Mouse (Mus musculus) midbrain, embryonic 13.5 days (tissue): ENCODE data around the gene Abca4. TPM values are rescaled to one million over a fixed set of nuclear protein-coding genes. Genes with fewer than 3 reads are reported as not detected.

Experiments
- ATAC-seq: fragments of 200-750 bp; cut with Nextera tagmentation; 2 replicates; pipeline ENCODE4 v1.8.0; 2017; ENCODE audit warnings: mild to moderate bottlenecking, moderate TSS enrichment, moderate library complexity
- H3K27ac ChIP-seq: fragments of 300-500 bp; sonication (generic); 2 replicates; pipeline ENCODE4 v1.5.1; 2015; ENCODE audit warnings: inconsistent platforms, mild to moderate bottlenecking, moderate library complexity
- H3K27me3 ChIP-seq: fragments of 300-500 bp; sonication (generic); 2 replicates; pipeline ENCODE4 v1.6.1; 2015; ENCODE audit warnings: mild to moderate bottlenecking, inconsistent platforms
- H3K36me3 ChIP-seq: fragments of 300-500 bp; sonication (generic); 2 replicates; pipeline ENCODE4 v1.6.1; 2015; ENCODE audit warnings: mild to moderate bottlenecking, inconsistent platforms
- H3K4me1 ChIP-seq: fragments of 300-500 bp; sonication (generic); replicated peaks from 2 replicates; pipeline ENCODE4 v1.6.1; 2015; ENCODE audit warnings: inconsistent platforms
- H3K4me2 ChIP-seq: fragments of 300-500 bp; sonication (generic); replicated peaks from 2 replicates; pipeline ENCODE4 v1.6.1; 2015; ENCODE audit warnings: moderate library complexity, mild to moderate bottlenecking, inconsistent platforms
- H3K4me3 ChIP-seq: fragments of 300-500 bp; sonication (generic); replicated peaks from 2 replicates; pipeline ENCODE4 v1.5.1; 2015; ENCODE audit warnings: mild to moderate bottlenecking, inconsistent platforms
- H3K9ac ChIP-seq: fragments of 300-500 bp; sonication (generic); replicated peaks from 2 replicates; pipeline ENCODE4 v1.6.1; 2015; ENCODE audit warnings: mild to moderate bottlenecking, inconsistent platforms
- H3K9me3 ChIP-seq: fragments of 300-500 bp; sonication (generic); 2 replicates; pipeline ENCODE4 v1.6.1; 2016; ENCODE audit warnings: mild to moderate bottlenecking, inconsistent platforms
- WGBS: fragments of 180-500 bp; shearing (Covaris S2); methylation state at CpG from one replicate; pipeline ENCODE4 v1.1.7; 2015; 5-methylcytosine and 5-hydroxymethylcytosine counted together
- polyA plus RNA-seq: library from polyadenylated mRNA; unstranded; fragments of >200 nt; fragmentation: Nextera tagmentation; extraction: Ambion mirVana; gene quantifications from 2 replicates; pipeline ENCODE4 v1.2.1, GENCODE M21; 2015

Gene Abca4
- polyA plus RNA-seq, 1 experiment from 2014 or later, result 1.3 TPM

DNA sequence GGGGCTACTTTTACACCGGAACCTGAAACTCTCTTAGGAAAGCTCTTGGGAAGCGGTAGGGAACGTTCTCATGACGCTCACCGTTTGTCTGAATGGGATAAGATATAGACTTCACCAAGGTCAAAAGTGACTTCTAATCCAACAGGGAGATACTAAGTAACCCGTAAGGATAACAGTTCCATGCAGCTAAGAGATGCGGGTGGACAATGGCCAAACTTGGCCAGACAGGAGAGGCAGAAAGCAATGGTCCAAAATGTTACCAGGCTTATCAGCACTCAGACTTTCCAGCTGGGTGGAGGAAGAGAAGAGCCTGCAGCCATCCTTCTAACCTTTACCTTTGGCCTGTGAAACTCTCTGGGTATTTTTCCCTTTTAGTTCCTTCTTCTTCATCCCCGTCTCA lies 16.5 kb upstream of the Abca4 start:
- Histone ChIP-seq H3K9ac (no peak overlapping the region), H3K4me1 (no peaks in the 10 kb centered on the region), H3K36me3 (no peaks in the 10 kb centered on the region), H3K4me3 (no peak overlapping the region), H3K27me3 (no peaks in the 10 kb centered on the region), H3K4me2 (no peak overlapping the region), H3K9me3 (no peaks in the 10 kb centered on the region), H3K27ac (no peak overlapping the region)
- no peak for ATAC-seq
- WGBS, result 94% methylated on average over 8 of the region's 8 CpGs

DNA sequence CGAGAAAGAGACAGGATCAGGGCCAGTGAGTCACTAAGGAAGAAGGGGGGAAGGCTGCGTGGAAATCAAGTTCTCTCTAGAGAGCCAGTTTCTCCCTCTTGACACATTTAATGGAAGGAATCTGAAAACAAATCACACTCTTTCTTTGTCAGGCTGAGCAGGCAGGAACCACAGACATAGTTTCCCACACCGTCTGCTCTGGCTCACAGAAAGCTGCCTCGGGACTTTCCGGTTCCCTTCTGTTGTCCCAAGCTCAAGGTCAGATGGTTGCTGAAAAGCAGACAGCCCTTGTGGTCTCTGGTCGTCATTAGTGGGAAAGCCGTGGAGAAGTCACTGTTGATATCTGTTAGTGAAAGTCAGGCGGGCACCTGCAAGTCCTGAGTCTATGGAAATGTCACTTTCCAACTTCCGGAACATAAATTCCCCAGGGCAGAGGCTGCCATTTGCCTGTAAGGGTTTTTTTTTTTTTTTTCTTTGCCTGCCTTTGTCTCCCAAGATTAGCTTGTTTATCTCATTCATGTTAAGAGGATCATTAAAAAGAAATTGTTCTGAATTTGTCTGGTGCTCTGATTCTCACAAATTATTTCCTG lies 10.9 kb upstream of the Abca4 start:
- peaks cover 16% of the 10 kb centered on the region for H3K27me3 ChIP-seq
- H3K27ac ChIP-seq, result no peak overlapping the region
- no peak overlapping the region for H3K9ac ChIP-seq
- H3K4me2 ChIP-seq, result no peak overlapping the region
- WGBS, result 67% methylated on average over 9 of the region's 9 CpGs
- no peaks in the 10 kb centered on the region for H3K9me3 ChIP-seq
- no peaks in the 10 kb centered on the region for H3K36me3 ChIP-seq
- H3K4me3 ChIP-seq, result no peak overlapping the region
- ATAC-seq, result no peak
- H3K4me1 ChIP-seq, result no peaks in the 10 kb centered on the region

DNA sequence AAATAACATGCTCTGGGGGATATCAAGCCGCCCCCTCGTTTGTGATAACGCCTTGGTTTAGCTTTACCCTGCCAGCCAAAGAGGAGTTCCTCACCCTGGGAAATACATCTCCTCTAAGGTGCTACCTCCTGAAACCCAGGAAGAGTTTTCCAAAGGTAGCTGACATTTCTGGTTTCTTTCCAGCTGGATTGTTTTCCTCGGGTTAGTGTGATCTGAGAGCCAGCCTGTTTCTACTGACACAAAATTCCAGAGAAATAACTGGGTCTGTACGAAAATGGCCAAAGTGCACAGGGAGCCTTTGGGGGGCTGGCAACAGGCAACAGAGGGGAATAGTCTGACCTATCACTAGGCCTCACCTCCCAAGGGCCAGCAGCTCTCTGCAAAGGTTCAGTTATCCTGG lies 10.0 kb upstream of the Abca4 start:
- Histone ChIP-seq H3K4me2 (no peak overlapping the region), H3K4me1 (no peaks in the 10 kb centered on the region), H3K9me3 (no peaks in the 10 kb centered on the region), H3K27me3 (peaks cover 21% of the 10 kb centered on the region), H3K36me3 (no peaks in the 10 kb centered on the region), H3K9ac (no peak overlapping the region), H3K27ac (no peak overlapping the region), H3K4me3 (no peak overlapping the region)
- WGBS, result 89% methylated on average over 5 of the region's 5 CpGs
- ATAC-seq, result no peak

DNA sequence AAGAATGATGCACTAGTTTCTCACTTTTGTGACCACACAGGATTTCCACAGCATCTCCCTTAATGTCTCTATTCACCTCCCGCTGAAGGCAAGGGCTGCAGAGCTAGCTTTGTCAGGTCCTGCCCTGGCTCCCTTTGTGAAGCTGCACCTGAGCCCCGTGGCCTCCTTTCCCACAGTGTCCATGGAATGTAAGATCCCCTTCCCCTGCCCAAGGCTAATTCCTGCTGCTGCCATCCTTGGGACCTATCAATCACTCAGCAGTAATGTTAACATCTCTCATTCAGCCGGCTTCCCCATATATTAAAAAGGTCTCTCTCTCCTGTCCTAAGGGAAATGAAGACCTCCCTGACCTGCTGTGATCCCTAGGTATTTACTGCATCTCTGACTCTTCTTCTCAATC lies 9.2 kb upstream of the Abca4 start:
- H3K4me1 ChIP-seq, result no peaks in the 10 kb centered on the region
- no peak overlapping the region for H3K4me2 ChIP-seq
- H3K9me3 ChIP-seq, result no peaks in the 10 kb centered on the region
- no peak for ATAC-seq
- 48% methylated on average over 3 of the region's 3 CpGs for WGBS
- no peak overlapping the region for H3K4me3 ChIP-seq
- no peak overlapping the region for H3K27ac ChIP-seq
- H3K9ac ChIP-seq, result no peak overlapping the region
- H3K27me3 ChIP-seq, result peaks cover 28% of the 10 kb centered on the region
- H3K36me3 ChIP-seq, result no peaks in the 10 kb centered on the region

DNA sequence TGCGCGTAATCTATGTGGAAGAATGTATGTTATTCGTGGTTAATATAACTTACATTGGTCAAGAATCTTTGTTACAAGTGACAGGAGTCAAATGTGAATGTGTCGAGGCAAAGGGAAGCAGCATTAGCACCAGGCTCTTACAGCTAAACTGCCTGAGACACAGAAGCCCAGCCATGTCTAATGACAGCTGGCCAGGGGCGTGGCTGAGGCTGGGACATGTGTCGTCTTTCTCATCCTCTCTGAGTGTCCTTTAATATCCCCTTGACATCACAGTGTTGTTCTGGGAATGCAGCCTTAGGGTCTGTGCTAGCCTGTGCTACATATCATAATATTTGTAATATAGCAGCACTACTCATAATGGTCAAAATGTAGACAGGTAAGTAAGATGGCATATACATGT lies 3.7 kb upstream of the Abca4 start:
- H3K27ac ChIP-seq, result no peak overlapping the region
- 75% methylated on average over 6 of the region's 6 CpGs for WGBS
- H3K4me1 ChIP-seq, result peaks cover 24% of the 10 kb centered on the region
- no peak for ATAC-seq
- H3K4me2 ChIP-seq, result no peak overlapping the region
- no peak overlapping the region for H3K4me3 ChIP-seq
- H3K27me3 ChIP-seq, result peaks cover 72% of the 10 kb centered on the region
- no peaks in the 10 kb centered on the region for H3K36me3 ChIP-seq
- no peak overlapping the region for H3K9ac ChIP-seq
- H3K9me3 ChIP-seq, result no peaks in the 10 kb centered on the region

DNA sequence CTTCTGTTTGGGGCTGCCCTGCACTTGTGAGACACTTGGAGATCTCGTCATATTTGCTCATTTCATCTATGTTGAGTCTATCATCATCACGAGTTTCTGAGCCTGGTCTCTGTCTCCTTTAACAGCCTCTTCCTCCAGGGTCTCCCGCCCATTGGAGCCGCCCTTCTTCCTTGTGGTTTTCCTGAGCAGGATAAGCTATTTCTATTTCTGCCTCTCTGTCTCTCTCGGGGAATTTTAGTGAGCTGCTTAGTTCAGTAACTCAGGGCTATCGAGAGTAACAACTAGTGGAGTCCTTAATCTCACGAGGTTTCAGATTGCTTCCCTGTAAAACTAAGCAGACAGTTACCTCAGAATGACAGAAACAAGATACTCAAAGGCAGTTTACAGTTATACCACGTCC lies 1.1 kb upstream of the Abca4 start:
- Histone ChIP-seq H3K27ac (no peak overlapping the region), H3K4me1 (peaks cover 49% of the 10 kb centered on the region), H3K4me2 (peak overlapping the region; percentile 53; the same call in 1 of the 2 replicates), H3K36me3 (no peaks in the 10 kb centered on the region), H3K9ac (no peak overlapping the region), H3K4me3 (no peak overlapping the region), H3K9me3 (no peaks in the 10 kb centered on the region), H3K27me3 (peaks cover 87% of the 10 kb centered on the region)
- 18% methylated on average over 8 of the region's 8 CpGs for WGBS
- no peak for ATAC-seq

DNA sequence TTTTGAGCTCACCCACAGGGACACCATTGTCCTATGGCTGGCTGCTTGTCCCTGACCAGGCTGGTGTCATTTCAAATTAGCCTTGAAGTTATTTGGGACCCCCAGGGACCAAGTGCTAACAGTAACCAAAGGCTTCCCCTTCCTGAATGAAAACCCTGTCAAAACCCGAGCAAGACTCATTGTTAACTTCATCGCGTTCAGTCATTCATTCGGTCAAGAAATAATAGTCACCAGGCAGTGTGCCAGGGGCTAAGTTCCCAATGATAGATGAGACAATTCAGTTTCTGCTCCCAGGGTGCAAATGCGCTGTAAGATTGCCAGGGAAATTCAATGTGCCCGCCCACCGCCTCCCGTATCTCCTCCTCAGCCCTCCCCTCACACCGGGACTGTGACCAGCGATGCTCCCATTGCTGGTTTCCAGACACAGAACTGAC lies 2.0 kb downstream of the Abca4 start:
- peak overlapping the region; percentile 33 for H3K4me2 ChIP-seq
- H3K27me3 ChIP-seq, result peaks cover 93% of the 10 kb centered on the region
- H3K9ac ChIP-seq, result no peak overlapping the region
- peaks cover 58% of the 10 kb centered on the region for H3K4me1 ChIP-seq
- WGBS, result 2% methylated on average over 10 of the region's 10 CpGs
- H3K36me3 ChIP-seq, result no peaks in the 10 kb centered on the region
- no peaks in the 10 kb centered on the region for H3K9me3 ChIP-seq
- H3K4me3 ChIP-seq, result no peak overlapping the region
- ATAC-seq, result peak; percentile 73
- no peak overlapping the region for H3K27ac ChIP-seq

DNA sequence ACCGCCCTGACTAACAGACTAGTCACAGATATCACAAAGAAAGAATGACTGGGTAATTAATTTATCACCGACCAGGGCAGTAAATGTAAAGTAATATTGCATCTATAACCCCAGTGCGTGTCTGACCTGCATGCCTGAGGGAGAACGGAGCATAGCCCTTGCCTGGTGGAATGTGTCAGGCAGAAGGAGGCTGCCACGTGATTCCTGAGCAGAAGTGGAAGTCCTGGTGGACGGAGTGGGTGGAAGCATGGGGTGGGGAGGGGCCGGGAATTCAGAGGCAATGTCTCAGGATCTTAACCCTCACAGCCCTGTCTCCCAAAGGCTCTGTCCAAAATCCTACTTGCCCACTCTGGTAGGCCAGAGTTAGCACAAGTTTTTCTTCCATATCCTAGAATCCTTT lies 3.2 kb downstream of the Abca4 start:
- H3K4me3 ChIP-seq, result no peak overlapping the region
- no peak overlapping the region for H3K4me2 ChIP-seq
- no peaks in the 10 kb centered on the region for H3K9me3 ChIP-seq
- H3K27ac ChIP-seq, result no peak overlapping the region
- WGBS, result 52% methylated on average over 7 of the region's 7 CpGs
- H3K4me1 ChIP-seq, result peaks cover 58% of the 10 kb centered on the region
- H3K36me3 ChIP-seq, result no peaks in the 10 kb centered on the region
- no peak overlapping the region for H3K9ac ChIP-seq
- H3K27me3 ChIP-seq, result peaks cover 92% of the 10 kb centered on the region
- no peak for ATAC-seq

DNA sequence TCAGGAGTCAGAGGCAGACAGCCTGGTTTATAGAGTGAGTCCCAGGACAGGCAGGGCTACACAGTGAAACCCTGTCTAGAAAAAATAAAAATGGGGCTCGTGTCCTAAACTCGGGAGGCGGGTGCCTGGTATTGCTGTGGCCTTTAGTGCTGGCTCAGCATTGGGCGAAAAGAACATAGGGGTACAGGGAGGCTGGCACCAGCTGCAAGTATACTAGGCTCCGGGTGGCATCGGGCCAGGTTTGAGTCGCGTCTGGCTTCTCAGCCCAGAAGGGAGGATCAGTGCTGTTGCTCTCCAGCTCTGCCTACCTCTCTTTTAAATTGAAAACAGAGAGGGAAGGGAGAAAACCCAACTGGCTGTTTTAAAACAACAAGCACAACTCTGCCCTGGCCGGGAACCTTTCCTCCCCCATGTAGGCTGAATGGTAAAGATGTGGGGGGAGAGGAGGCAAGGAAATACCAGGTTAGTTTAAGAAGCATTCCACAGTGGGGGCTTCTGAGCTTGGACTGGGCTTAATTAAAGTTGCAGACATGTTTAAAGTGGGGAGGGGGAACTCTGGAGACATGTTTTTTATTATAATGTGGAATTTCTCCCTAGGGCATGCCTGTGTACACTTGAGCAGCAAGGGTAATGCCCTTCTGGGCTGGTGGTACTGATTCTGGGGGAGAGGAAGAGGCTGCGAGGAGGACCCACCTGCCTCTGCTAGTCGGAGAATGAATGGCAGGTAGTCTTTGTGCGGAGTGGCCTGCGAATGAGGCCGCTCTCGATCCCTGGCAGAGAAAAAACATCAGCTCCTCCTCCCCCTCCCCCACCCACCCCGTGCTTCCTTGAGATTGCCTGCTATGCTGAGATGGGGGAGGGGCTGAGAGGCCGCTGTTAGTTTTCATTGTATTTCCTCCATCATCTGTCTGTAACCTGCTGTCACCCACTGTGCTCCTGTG lies 3.9 kb downstream of the Abca4 start:
- H3K27ac ChIP-seq, result no peak overlapping the region
- no peaks in the 10 kb centered on the region for H3K9me3 ChIP-seq
- peaks cover 90% of the 10 kb centered on the region for H3K27me3 ChIP-seq
- WGBS, result 19% methylated on average over 17 of the region's 17 CpGs
- no peak overlapping the region for H3K4me3 ChIP-seq
- H3K4me2 ChIP-seq, result 0 out of 2 replicates have a peak overlapping the region, but pooled peaks have one; percentile 19
- ATAC-seq, result peak; percentile 32; the same call in 1 of the 2 replicates
- H3K36me3 ChIP-seq, result no peaks in the 10 kb centered on the region
- peaks cover 53% of the 10 kb centered on the region for H3K4me1 ChIP-seq
- no peak overlapping the region for H3K9ac ChIP-seq

DNA sequence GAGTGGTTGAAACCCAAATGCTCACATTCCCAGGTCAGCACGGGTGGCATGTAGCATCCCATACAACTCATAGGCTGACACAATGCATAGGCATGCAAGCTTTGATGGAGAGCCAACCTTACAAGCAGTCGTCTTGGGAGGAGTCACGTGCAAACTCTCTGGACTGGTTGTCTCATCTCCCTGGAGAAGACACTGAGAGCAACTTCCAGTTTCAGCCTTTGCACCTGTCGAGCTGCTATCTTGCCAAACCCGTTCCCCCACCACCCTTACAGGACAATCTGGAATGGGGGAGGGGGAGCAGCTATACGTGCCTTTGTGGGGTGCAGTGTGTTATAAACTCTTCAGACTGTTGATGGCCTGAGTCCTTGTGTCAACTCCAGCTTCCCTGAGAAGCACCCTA lies 4.9 kb downstream of the Abca4 start:
- Histone ChIP-seq H3K4me3 (no peak overlapping the region), H3K36me3 (no peaks in the 10 kb centered on the region), H3K4me2 (no peak overlapping the region), H3K27me3 (peaks cover 81% of the 10 kb centered on the region), H3K9me3 (no peaks in the 10 kb centered on the region), H3K27ac (no peak overlapping the region), H3K9ac (no peak overlapping the region), H3K4me1 (peaks cover 43% of the 10 kb centered on the region)
- no peak for ATAC-seq
- WGBS, result 57% methylated on average over 6 of the region's 6 CpGs

DNA sequence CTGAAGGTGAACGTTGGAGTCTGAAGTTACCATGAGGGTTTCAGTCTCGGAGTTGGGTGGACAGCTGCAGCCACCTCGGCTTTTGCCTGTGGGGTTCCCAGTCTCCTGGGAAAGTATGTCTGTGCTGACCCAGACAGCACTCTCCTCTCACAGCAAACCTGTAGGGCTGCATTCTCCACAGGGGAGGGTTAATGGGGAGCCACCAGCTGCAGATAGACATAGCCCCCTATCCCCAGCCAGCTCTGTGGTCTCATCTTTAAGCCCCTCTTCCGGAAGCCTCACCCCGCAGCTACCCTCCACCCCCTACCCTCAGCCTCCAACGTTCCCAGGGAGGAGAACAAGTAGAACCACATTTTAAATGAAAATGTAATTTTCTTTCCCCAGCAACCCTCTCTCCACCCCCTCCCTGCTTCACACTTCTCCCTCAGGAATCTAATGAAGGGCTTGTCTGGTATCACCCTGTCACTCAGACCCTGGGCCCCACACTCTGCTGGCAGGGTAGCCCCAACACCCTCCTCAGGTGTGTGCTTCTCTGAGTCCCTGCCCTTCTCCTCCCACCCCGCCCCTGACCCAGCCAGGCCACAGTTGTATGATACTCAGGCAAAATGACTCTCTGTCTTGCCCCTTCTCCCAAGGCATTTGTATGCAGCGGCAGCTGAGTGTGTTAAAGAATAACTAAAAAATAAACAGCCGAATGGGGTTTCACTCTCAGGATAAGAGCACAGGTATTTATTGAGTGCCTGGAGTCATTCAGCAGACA lies 14.4 kb downstream of the Abca4 start:
- H3K27ac ChIP-seq, result no peak overlapping the region
- H3K4me1 ChIP-seq, result 0 out of 2 replicates have a peak, but pooled peaks cover 3% of the 10 kb centered on the region
- H3K9ac ChIP-seq, result no peak overlapping the region
- 68% methylated on average over 9 of the region's 9 CpGs for WGBS
- peaks cover 14% of the 10 kb centered on the region for H3K27me3 ChIP-seq
- no peak overlapping the region for H3K4me2 ChIP-seq
- no peaks in the 10 kb centered on the region for H3K36me3 ChIP-seq
- H3K9me3 ChIP-seq, result no peaks in the 10 kb centered on the region
- H3K4me3 ChIP-seq, result no peak overlapping the region
- no peak for ATAC-seq

DNA sequence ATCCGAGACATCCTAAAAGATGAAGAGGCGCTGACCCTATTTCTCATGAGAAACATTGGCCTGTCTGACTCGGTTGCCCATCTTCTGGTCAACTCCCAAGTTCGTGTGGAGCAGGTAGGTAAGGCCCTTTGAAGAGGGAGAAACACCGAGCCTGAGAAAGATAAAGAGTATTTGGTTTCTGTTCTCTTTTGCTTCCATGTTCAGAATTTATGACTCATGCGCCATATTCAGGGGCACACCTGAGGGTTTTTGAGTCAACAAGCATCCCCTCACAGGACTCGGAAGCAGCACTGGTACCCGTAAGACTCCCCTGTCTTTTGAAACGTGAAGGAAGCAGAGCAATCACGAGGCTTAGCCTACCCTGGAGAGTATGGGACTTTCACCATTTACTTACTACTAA lies 18.3 kb downstream of the Abca4 start:
- no peaks in the 10 kb centered on the region for H3K9me3 ChIP-seq
- WGBS, result 90% methylated on average over 10 of the region's 10 CpGs
- ATAC-seq, result no peak
- H3K4me2 ChIP-seq, result no peak overlapping the region
- H3K4me1 ChIP-seq, result no peaks in the 10 kb centered on the region
- peaks cover 6% of the 10 kb centered on the region; the same call in 1 of the 2 replicates for H3K27me3 ChIP-seq
- H3K9ac ChIP-seq, result no peak overlapping the region
- H3K36me3 ChIP-seq, result no peaks in the 10 kb centered on the region
- no peak overlapping the region for H3K4me3 ChIP-seq
- H3K27ac ChIP-seq, result no peak overlapping the region
